Mouse (Mus musculus) A20 (cell line): ENCODE measurements around the gene Cbl.

Source experiments
- DNase-seq: peaks from one replicate; pipeline ENCODE4 v3.0.0-alpha.2; 2011; ENCODE audit warnings: low read depth, low spot score

Cbl gene

DNA sequence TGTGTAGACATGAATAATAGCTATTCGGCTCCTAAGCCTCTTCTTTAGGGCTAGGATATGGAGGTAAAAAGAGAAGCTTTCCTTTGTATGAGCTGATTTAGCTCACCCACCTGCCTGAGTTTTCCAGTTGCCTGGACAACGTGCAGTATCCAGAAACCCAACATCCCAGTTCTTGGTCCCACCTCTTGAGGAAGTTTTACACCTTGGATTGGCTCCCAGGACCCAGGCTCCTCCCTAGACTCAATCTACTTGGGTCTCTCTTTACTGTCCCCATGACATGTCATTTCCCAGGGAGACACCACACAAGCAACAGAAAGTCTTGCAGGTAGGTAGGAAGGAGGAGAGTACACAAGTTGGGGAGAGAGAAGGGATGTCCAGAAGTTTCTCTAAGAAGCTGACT is 6.5 kb upstream of the Cbl start, which contains the start of gene Ccdc153:
Gene Ccdc153, plus strand, starts transcription at position 278 of the 400 bp plus-strand sequence.
- no peak for DNase-seq

DNA sequence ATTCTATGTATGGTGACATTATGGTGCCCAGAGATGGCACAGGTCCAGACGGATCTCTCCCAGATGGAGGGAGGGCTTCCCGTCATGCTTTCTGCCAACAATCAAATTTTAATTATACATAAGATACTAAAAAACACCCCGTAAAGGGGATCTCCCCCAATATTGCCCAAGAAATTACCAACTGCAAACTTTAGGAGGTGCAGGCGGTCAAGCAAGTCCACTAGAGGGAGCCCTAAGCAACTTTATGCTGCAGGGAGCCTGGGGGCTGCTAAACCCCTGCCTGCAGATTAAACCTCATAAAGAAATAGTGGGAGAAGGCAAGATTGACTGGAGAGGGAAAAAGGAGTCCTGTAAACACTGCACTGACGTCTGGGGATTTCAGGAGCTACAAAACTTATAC is 5.6 kb upstream of the Cbl start:
- DNase-seq: peak; percentile 74

DNA sequence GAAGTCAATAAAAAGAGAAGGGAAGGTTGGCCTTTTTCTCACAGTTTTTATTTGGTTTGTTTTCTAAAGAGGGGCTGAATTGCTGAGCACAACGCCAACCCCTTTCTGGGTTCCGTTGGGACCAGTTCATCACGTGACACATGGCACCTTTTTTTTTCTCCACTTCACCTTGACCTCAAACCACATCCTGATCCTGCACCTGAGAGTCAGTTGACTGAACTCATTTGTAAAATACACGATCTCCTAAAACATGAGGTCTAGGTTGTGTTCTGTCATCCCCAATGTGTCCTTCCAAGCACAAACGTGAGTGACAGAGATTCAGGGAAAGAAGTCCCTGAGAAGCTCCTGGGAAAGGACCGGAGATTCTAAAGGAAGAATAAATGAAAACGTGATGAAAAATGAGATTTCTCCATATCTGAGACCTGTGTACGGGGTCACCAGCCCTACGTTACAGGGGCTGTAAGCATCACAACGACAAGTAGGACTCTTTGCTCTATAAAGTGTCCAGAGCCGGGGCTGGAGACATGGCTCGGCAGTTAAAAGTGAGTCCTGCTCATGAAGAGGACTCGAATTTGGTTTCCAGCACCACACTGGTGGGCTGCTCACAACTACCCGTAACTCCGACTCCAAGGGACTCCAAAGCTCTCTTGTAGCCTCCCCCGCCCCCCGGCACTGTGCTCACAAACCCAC is 4.8 kb upstream of the Cbl start:
- no peak for DNase-seq

DNA sequence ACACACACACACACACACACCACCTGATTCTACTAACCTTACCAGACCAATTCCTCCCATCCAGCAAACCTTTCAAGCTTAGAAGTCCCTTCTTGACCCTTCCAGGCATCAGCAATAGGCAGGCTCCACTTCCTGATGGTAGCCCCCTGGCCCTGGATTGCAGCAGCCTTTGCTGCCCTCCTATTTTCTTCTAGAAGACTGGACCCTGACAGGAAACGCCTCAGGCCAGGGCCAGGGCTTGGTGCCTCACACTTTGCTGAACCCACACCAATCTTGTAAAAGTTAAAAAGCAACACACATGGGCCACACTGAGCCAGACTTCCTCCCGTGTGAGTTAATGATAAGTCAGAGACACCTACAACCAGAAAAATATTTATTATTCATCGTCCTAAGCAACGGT is 3.3 kb upstream of the Cbl start:
- no peak for DNase-seq

DNA sequence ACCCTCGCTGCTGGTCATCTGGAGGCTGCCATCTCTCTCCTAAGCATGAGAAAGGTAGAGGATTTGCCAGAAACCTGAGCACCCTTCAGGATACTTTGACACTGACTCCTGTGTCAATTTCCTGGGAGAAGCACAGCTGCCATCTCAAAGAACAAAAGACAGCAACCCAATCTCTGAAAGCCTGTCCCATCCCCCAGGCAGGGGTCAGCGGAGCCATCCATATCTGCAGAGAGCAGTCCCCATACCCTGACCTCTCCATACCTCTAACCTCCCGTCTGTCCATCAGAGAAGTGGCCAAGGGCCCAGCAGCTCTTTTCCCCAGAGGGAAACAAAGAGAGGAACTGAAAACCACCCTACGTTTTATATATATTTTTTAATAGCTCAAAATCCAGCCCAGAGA is 2.8 kb upstream of the Cbl start:
- DNase-seq: no peak

DNA sequence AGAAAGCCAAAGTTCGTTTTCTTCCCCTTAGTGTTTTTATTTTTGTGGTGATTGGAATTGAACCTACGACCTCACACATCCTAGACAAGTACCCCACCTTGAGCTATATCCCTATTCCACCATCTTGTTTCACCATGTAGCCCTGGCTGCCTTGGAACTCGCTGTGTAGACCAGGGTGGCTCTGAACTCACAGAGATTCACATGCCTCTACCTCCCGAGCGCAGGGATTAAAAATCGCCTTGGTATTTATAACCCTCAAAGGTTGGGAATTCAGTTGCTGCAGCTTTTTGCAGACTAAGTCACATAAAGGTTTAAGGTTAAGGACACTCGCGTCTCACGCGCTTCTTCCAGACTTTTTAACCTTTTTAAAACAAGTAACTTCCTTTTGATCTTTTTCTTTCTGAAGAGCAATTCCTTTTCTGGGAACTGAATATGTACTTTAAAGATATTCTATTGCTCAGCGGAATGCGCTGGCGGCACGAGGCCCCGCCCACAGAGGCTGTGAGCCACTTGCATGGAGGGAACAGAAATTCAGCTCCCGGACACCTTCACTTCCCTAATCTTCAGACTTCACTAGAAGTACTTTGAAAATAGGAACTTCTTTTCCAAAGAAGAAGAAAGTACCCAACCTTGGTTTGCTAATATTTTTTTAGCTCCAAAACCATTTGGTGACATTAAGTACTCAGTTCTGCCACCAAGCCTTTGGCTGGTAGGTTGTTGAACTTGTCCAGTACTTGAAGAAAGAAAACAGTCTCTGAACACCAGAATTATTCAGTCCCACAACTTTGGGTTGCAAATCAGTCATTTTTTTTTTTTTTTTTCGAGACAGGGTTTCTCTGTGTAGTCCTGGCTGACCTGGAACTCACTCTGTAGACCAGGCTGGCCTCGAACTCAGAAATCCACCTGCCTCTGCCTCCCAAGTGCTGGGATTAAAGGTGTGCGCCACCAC is 904 bp upstream of the Cbl start:
- DNase-seq: peak; percentile 88

DNA sequence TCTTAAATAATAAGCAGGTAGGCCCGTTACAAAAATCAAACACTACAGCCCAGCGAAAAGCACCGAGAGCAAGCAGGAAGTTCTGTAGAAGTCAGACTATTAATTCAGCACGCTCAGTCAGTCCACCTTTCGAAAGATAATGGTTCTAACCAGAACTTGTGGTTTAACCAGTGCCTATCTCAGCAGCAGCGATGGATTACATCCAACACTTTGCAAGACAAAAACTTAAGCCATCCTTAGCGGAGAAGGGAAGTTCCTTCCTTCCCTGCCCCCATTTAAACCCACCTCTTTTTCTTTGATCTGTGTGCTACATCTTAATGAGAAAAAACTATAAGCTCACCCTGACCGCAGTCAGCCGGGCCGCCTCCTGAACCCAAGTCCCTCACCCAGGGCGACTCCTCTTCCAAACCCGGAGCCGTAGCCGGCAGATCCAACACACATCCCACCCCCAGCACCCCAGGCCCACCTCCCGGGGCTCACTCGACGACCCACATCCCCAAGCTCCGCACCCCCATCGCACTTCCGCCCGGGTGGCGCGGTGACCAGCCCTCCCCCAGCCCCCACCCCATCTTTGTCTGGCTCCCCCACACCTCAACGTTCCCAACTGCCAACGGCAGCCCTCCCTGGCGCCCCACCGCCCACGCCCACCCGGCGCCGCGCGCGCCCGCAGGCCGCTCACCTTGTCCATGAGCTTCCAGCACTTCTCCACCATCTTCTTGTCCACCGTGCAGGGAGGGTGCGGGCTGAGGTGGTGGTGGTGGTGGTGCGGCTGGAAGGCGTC is 638 bp downstream of the Cbl start:
- peak; percentile 74 for DNase-seq

DNA sequence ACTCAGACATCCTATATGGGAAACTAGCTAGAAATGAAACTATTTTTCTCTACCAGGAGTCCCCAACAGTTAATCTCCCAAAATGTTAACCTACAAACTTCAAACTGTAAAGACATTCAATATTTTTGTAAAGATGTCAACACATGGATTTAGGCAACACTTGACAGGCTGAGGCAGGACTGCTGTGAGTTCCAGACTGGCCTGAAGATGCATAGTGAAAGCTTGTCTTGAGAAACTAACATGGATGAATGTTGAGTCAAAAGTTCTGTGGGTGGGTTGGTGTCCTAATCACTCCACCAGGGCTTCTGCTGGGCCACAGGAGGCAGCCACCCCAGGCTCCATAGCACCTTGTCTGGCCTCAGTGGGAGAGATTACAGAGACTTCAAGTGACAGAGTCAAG is 2.2 kb downstream of the Cbl start:
- DNase-seq: no peak

DNA sequence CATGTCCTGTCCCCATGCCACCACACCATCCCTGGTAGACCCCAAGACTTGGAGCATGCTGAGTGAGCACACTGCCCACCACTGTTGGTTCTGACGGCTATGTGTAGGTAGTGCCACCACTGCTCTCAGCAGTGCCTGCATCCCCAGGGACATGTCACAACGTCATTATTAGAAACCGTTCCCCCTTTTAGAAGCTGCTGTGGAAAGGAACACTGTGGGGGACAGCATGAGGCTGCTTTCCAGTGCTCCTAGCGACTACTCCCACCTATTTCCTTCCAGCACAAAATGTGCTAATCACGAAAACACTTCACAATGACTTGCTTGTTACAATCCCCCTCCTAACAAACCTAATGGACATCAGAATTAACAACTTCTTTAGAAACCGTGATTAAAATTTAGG is 7.9 kb downstream of the Cbl start:
- no peak for DNase-seq

DNA sequence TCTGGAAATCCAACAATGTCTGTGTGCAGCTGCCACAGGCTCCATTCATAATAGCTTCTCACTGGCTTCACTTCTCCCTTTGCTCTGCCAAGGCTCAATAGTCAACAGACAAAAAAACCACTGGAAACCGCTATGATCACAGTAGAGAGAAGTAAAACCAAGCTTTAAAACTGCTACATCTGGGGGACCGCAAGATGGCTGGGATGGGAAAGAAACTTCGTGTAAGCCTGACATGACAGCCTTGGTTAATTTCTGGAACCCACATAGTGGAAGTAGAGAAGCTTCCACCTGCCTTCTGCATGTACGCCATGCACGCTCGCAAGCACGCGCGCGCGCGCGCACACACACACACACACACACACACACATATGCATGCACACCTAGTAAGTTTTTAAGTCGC is 20.3 kb downstream of the Cbl start:
- peak; percentile 91 for DNase-seq

DNA sequence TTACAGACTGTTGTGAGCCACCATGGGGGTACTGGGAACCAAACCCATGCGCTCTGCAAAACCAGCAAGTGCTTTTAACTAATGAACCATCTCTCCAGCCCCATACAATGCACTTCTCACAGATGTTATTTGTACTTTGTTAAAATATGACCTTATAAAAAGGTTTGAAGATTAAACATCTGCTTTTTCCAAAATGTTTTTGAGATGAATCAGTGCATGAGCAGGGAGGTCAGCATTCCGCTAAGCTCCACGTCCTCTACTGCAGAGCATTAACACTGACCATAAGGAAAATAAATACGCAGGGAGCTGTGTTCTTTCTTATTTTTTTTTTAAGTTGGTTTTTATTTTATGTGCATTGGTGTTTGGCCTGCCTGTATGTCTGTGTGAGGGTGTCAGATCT is 21.4 kb downstream of the Cbl start:
- no peak for DNase-seq

DNA sequence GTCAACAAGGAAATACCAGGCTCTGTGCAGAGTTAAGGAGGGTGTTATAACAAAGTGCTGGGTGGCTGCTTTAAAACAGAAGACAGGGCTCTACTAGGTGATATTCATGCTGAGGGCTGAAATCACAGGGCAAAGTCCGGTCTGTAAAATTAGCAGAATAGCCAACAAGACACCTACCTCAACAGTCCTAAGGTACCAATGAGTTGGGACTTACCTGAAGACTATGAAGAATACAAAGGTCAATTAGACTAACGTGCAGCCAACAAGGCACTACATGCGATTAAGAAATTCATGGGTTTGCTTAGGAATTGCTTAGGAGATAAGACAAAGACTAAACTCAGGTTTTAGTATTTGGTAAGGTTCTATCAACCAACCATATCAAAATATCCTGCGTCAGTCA is 24.4 kb downstream of the Cbl start:
- no peak for DNase-seq

DNA sequence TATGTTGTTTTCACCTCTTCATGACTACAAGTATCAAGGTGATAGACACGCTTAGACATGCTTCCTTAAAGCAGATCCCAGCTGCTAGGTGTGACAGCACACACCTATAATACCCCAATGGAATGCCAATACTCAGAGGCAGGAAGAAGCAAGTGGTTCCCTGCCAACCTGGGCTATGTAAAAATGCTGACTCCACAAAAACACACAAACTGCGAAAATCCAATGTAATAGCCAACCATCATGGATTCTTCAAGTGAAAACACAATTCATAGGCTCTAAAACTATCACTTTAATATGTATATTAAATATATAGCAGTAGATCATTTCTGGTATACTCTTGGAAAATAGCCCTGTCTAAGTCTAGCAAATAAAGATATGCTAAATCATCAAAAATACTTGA is 26.0 kb downstream of the Cbl start:
- DNase-seq: no peak

DNA sequence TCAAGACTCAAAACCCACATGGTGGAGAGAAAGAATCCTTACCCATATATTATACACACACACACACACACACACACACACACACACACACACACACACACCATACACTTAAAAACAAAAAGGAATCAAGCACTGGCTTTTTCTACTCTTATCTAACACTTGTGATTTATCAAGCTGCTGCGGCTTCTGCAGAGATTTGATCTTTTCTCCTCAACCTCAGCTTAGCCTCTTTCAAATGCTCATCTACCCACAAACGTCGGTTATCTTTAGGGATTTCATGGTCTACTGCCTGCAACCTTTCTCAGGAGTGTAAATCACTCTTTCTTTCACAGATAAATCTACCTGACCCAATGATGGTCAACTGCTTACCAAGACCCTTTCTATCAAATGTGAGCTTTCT is 33.4 kb downstream of the Cbl start:
- DNase-seq: no peak

DNA sequence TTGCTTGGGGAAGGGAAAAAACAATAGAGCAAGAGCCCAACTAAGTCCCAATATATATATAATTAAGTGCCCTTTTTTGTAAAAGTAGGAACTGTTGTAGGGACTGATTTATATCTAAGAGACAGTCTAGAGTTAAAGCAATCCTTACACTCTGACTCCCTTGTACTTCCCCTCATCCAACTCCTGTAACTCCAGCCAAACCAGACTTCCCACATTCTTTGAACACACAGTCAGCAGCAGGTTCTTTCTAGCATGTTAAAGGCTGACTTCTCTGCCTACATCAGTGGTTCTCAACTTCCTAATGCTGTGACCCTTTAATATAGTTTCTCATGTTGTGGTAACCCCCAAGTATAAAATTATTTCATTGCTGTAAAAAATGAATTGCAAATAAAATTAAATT is 34.3 kb downstream of the Cbl start:
- no peak for DNase-seq

DNA sequence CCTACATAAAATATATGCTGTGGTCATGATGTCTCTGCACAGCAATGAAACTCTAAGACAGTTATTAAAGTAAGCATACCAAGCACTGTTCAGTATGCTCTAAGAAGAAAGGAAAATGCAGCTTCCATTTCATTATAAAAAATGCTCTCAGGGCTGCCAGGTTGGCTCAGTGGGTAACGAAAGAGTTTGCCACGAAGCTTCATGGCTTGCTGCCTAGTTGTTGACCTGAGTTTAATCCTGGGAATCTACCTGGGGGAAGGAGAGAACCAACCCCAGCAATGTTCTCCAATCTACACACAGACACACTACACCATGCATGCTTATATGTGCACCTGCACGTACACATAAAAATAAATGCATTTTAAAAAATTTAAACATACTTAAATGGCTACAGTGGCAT is 34.7 kb downstream of the Cbl start:
- DNase-seq: no peak

DNA sequence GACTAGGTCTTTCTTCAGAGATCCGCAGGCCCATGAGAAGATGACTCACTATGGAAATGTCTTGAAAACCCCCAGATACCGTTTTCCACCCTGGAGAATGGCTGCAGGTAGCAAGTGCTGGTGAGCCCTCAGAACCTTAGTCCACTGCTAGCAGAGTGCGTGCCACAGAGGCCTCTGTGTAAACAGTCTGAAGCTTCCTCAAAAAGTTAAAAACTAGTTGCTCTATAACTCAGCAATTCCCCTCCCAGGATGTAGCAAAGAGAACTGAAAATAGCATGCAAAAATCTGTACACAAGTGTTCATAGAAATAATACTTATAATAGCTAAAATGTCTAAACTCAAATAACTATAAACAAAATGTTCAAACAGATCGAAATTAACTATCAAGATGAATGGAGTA is 37.5 kb downstream of the Cbl start:
- DNase-seq: peak; percentile 79

DNA sequence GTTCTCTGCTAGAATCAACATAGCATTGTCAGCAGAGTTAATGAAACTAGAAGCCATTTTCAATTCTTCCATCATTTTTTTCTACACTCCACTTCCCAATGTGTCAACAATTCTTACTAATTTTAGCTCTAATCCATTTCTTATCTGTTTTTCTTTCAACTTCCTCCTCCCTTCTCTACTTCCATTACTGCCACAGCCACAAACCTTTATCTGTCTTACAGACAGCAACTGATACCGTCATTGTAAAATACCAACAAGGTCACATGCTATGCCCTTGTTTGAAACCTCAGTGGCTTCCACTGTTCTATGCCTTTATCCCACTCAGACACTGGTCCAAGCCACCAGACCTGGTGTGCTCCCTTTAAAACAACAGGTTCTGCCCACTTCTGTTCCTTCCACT is 39.8 kb downstream of the Cbl start:
- DNase-seq: no peak

DNA sequence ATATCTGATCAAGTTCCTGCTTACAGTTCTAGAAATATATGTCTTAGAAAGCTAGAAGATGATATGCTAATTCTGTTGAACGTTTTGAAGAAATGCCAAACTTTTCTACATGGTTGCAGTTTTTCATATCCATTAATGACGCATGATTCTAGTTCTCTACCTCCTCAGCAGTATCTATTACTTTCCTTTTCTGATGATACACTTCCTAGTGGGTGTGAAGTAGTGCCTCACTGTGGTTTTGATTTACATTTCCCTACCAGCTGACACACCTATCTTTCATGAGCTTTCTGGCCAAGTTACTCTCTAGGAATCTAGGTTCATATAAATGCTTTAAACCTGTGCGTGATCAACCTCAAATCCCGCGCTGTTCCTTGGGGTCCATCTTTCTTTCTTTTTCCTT is 41.1 kb downstream of the Cbl start:
- no peak for DNase-seq

DNA sequence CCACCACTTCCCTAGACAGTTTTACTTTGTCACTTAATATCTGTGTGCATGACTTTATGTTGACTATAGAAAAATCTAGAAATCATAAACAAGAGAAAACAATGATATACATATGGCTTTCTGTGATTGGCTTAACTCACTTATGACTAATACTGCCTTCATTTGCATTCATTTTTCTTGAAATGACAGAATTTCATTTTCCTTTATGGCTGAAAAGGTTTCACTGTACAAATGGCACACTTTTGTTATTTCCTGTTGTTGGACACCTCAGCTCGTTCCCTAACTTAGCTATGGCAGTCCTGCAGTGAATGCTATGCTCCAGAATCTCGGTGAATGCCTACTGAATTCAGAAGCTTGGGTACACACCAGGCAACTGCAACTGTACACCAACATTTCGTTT is 41.5 kb downstream of the Cbl start:
- no peak for DNase-seq

DNA sequence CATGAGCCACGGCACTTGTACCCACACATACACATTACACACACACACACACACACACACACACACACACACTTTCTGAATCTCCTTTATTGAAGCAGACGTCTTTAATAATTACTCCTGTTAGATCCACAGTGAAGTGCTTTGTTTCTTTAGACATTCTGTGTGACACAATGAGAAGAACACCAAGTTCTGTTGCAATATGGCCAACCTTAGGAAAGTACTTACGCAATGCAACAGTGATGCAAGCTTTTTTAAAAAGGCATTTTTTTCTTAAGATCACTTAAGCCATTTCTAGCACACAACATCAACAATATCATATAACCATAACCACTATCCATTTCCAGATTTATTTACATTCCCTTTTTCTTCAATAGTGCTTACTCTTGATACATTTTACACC is 42.7 kb downstream of the Cbl start:
- no peak for DNase-seq

DNA sequence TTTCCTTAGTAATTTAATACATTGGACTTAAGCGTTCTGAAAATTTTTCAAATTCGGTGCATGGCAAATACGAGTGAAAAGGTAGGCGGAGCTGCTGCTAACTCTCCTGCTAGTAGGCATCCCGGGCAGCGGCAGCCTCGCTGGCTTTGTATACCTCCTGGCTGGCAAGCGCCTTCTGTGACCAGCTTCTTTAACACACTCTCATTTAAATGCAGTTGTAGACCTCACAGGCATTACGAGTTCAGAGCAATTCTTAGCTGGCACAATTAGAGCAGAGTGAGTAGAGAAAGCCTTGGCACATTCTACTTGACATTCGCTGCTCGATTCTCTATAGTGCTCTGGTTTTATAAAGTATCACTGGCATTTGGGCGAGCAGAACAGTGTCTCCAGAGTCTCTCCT is 45.6 kb downstream of the Cbl start:
- DNase-seq: no peak
